Mouse (Mus musculus) lung, postnatal 0 days (tissue): ENCODE measurements at regions not wholly inside any gene's neighbourhood (a gene's known extent, or its start where the extent isn't known, plus 50 kb on each side); places are given as distances from the start of the nearest gene placed in this dataset.

Experiments used
- ATAC-seq: fragments of 200-750 bp; cut with Nextera tagmentation; 2 replicates; pipeline ENCODE4 v1.8.0; 2017; ENCODE audit warnings: moderate library complexity
- DNase-seq: peaks from one replicate; pipeline ENCODE4 v3.0.0-alpha.2; 2016; ENCODE audit warnings: low spot score
- H3K27ac ChIP-seq: fragments of 300-500 bp; sonication (generic); 2 replicates; pipeline ENCODE4 v1.5.1; 2014; ENCODE audit warnings: antibody characterized with exemption, mild to moderate bottlenecking, low read length, mixed read lengths
- H3K27me3 ChIP-seq: fragments of 300-500 bp; sonication (generic); replicated peaks from 2 replicates; pipeline ENCODE4 v1.6.1; 2014; ENCODE audit warnings: low read length, mixed read lengths; ENCODE audit not compliant: insufficient read depth
- H3K36me3 ChIP-seq: fragments of 300-500 bp; sonication (generic); 2 replicates; pipeline ENCODE4 v1.6.1; 2014; ENCODE audit warnings: low read length, mixed read lengths; ENCODE audit not compliant: insufficient read depth
- H3K4me1 ChIP-seq: fragments of 300-500 bp; sonication (generic); 2 replicates; pipeline ENCODE4 v1.6.1; 2014; ENCODE audit warnings: antibody characterized with exemption, low read depth, low read length, mixed read lengths; ENCODE audit not compliant: insufficient read depth
- H3K4me2 ChIP-seq: fragments of 300-500 bp; sonication (generic); replicated peaks from 2 replicates; pipeline ENCODE4 v1.6.1; 2014; ENCODE audit warnings: low read depth, mild to moderate bottlenecking, low read length, moderate library complexity, mixed read lengths
- H3K4me3 ChIP-seq: fragments of 300-500 bp; sonication (generic); 2 replicates; pipeline ENCODE4 v1.5.1; 2014; ENCODE audit warnings: low read depth, low read length
- H3K9ac ChIP-seq: fragments of 300-500 bp; sonication (generic); replicated peaks from 2 replicates; pipeline ENCODE4 v1.6.1; 2014; ENCODE audit warnings: low read depth, mild to moderate bottlenecking
- H3K9me3 ChIP-seq: fragments of 300-500 bp; sonication (generic); 2 replicates; pipeline ENCODE4 v1.6.1; 2016; ENCODE audit warnings: low read length, mixed read lengths
- CTCF ChIP-seq: IDR thresholded peaks from 2 replicates; pipeline ENCODE4 v1.5.1; 2016; ENCODE audit warnings: antibody characterized with exemption, mild to moderate bottlenecking
- EP300 ChIP-seq: IDR thresholded peaks from 2 replicates; pipeline ENCODE4 v1.6.1; 2016; ENCODE audit warnings: antibody characterized with exemption, mild to moderate bottlenecking, control low read depth
- WGBS: fragments of 180-500 bp; shearing (Covaris S2); extraction: QIAGEN DNeasy Blood & Tissue Kit; methylation state at CpG from one replicate; pipeline ENCODE4 v1.1.7; 2014; 5-methylcytosine and 5-hydroxymethylcytosine counted together

- WGBS: 14% methylated on average over 2 of the region's 2 CpGs
- ATAC-seq (peak; percentile 11; the same call in 1 of the 2 replicates), DNase-seq (peak; percentile 66)
- no peak for TF ChIP-seq CTCF
- peak; percentile 65 for TF ChIP-seq EP300
- H3K36me3 ChIP-seq: no peaks in the 10 kb centered on the region
- no peaks in the 10 kb centered on the region for H3K9me3 ChIP-seq
- H3K27ac ChIP-seq: no peak overlapping the region
- no peak overlapping the region for H3K9ac ChIP-seq
- H3K4me2 ChIP-seq: no peak overlapping the region
- H3K4me3 ChIP-seq: no peak overlapping the region
- H3K27me3 ChIP-seq: no peaks in the 10 kb centered on the region
- H3K4me1 ChIP-seq: no peaks in the 10 kb centered on the region
These were observed 242.9 kb upstream of the 1700056E22Rik start for GRCm38 (mm10) chr1:184277001-184277400.

- H3K4me3 ChIP-seq: no peak overlapping the region
- H3K27ac ChIP-seq: no peak overlapping the region
- 42% methylated on average over 9 of the region's 9 CpGs for WGBS
- no peaks in the 10 kb centered on the region for H3K4me1 ChIP-seq
- H3K27me3 ChIP-seq: no peaks in the 10 kb centered on the region
- H3K9me3 ChIP-seq: no peaks in the 10 kb centered on the region
- no peak overlapping the region for H3K9ac ChIP-seq
- TF ChIP-seq EP300: peak; percentile 99
- TF ChIP-seq CTCF: no peak
- H3K4me2 ChIP-seq: no peak overlapping the region
- peak; percentile 88 for ATAC-seq
- peak; percentile 82 for DNase-seq
- no peaks in the 10 kb centered on the region for H3K36me3 ChIP-seq
These were observed 241.8 kb upstream of the 1700056E22Rik start for GRCm38 (mm10) chr1:184275877-184276276.

GRCm38 (mm10) chr1:184275396-184275795 is 241.3 kb upstream of the 1700056E22Rik start:
- ATAC-seq: no peak

GRCm38 (mm10) chr1:184274704-184275103 is 240.6 kb upstream of the 1700056E22Rik start:
- Histone ChIP-seq H3K9me3 (no peaks in the 10 kb centered on the region), H3K4me1 (no peaks in the 10 kb centered on the region), H3K4me2 (no peak overlapping the region), H3K27me3 (no peaks in the 10 kb centered on the region), H3K9ac (no peak overlapping the region), H3K4me3 (no peak overlapping the region), H3K36me3 (no peaks in the 10 kb centered on the region), H3K27ac (no peak overlapping the region)
- DNase-seq: peak; percentile 50
- WGBS: 43% methylated on average over 6 of the region's 6 CpGs
- no peak for ATAC-seq
- no peak for TF ChIP-seq EP300
- no peak for TF ChIP-seq CTCF

More at GRCm38 (mm10) chr1:184275396-184275795, 241.3 kb upstream of the 1700056E22Rik start:
- H3K4me1 ChIP-seq: no peaks in the 10 kb centered on the region
- no peaks in the 10 kb centered on the region for H3K36me3 ChIP-seq
- no peak for DNase-seq
- H3K9me3 ChIP-seq: no peaks in the 10 kb centered on the region
- no peak overlapping the region for H3K27ac ChIP-seq
- no peak overlapping the region for H3K4me3 ChIP-seq
- no peaks in the 10 kb centered on the region for H3K27me3 ChIP-seq
- no peak overlapping the region for H3K9ac ChIP-seq
- no peak overlapping the region for H3K4me2 ChIP-seq
- WGBS: 97% methylated on average over 3 of the region's 3 CpGs
- TF ChIP-seq EP300 (no peak), CTCF (no peak)

GRCm38 (mm10) chr1:184273722-184274121 is 239.6 kb upstream of the 1700056E22Rik start:
- no peaks in the 10 kb centered on the region for H3K9me3 ChIP-seq
- DNase-seq (no peak), ATAC-seq (no peak)
- no peaks in the 10 kb centered on the region for H3K4me1 ChIP-seq
- TF ChIP-seq EP300 (no peak), CTCF (peak; percentile 45)
- no peak overlapping the region for H3K9ac ChIP-seq
- H3K4me2 ChIP-seq: no peak overlapping the region
- H3K27me3 ChIP-seq: no peaks in the 10 kb centered on the region
- H3K4me3 ChIP-seq: no peak overlapping the region
- 67% methylated on average over 1 of the region's 1 CpGs for WGBS
- no peaks in the 10 kb centered on the region for H3K36me3 ChIP-seq
- no peak overlapping the region for H3K27ac ChIP-seq

GRCm38 (mm10) chr1:184271254-184271653 is 237.2 kb upstream of the 1700056E22Rik start:
- no peak for TF ChIP-seq CTCF
- no peak for TF ChIP-seq EP300
- H3K9ac ChIP-seq: no peak overlapping the region
- WGBS: 83% methylated on average over 8 of the region's 8 CpGs
- no peaks in the 10 kb centered on the region for H3K36me3 ChIP-seq
- H3K4me3 ChIP-seq: no peak overlapping the region
- no peaks in the 10 kb centered on the region for H3K9me3 ChIP-seq
- H3K4me2 ChIP-seq: no peak overlapping the region
- ATAC-seq: no peak
- no peaks in the 10 kb centered on the region for H3K4me1 ChIP-seq
- H3K27ac ChIP-seq: no peak overlapping the region
- no peak for DNase-seq
- H3K27me3 ChIP-seq: no peaks in the 10 kb centered on the region

GRCm38 (mm10) chr1:184266051-184266450 is 231.9 kb upstream of the 1700056E22Rik start:
- H3K4me1 ChIP-seq: no peaks in the 10 kb centered on the region
- ATAC-seq (peak; percentile 76), DNase-seq (peak; percentile 88)
- H3K4me2 ChIP-seq: no peak overlapping the region
- 5% methylated on average over 8 of the region's 8 CpGs for WGBS
- no peak overlapping the region for H3K27ac ChIP-seq
- no peaks in the 10 kb centered on the region for H3K36me3 ChIP-seq
- peak; percentile 99 for TF ChIP-seq CTCF
- peak; percentile 45; the same call in 1 of the 2 replicates for TF ChIP-seq EP300
- no peaks in the 10 kb centered on the region for H3K9me3 ChIP-seq
- no peaks in the 10 kb centered on the region for H3K27me3 ChIP-seq
- no peak overlapping the region for H3K4me3 ChIP-seq
- H3K9ac ChIP-seq: no peak overlapping the region
